Mouse (Mus musculus): ENCODE results near the gene Itga7. TPM values are rescaled to one million over a fixed set of nuclear protein-coding genes. Genes with fewer than 3 reads are reported as not detected.
A peak's percentile ranks its signal among the peaks of the same experiment; 100 is the strongest.

The Itga7 gene
- polyA plus RNA-seq, 1 experiment, result 24.3 TPM

- H3K4me1 ChIP-seq (ENCODE audit: control insufficient read depth, insufficient read depth, low read length), result no peaks in the 10 kb centered on the region
Observed at GRCm38 (mm10) chr10:128910066-128910841, 23.4 kb upstream of the Itga7 start.

GRCm38 (mm10) chr10:128911430-128911829 is 22.2 kb upstream of the Itga7 start:
- no peak overlapping the region for H3K27ac ChIP-seq (ENCODE audit: insufficient read depth, low read length)
- no peaks in the 10 kb centered on the region for H3K4me1 ChIP-seq (ENCODE audit: control insufficient read depth, insufficient read depth, low read length)
- no peak overlapping the region for H3K4me3 ChIP-seq (ENCODE audit: insufficient read depth, low read length)
- TF ChIP-seq POLR2A (IDR thresholded peaks at IDR 0.05; ENCODE audit: extremely low read depth, insufficient read depth, low read length), result no peak
- TF ChIP-seq CTCF (IDR thresholded peaks at IDR 0.05; ENCODE audit: extremely low read depth, insufficient read depth, low read length), result no peak

More at GRCm38 (mm10) chr10:128910066-128910841, 23.4 kb upstream of the Itga7 start:
- peak overlapping the region; percentile 91 for H3K27ac ChIP-seq (ENCODE audit: insufficient read depth, low read length)
- TF ChIP-seq POLR2A (IDR thresholded peaks at IDR 0.05; ENCODE audit: extremely low read depth, insufficient read depth, low read length) (no peak), CTCF (IDR thresholded peaks at IDR 0.05; ENCODE audit: extremely low read depth, insufficient read depth, low read length) (no peak)
- peak overlapping the region; percentile 44 for H3K4me3 ChIP-seq (ENCODE audit: insufficient read depth, low read length)

- Histone ChIP-seq H3K4me1 (ENCODE audit: control insufficient read depth, insufficient read depth, low read length) (no peaks in the 10 kb centered on the region), H3K27ac (ENCODE audit: insufficient read depth, low read length) (no peak overlapping the region), H3K4me3 (ENCODE audit: insufficient read depth, low read length) (no peak overlapping the region)
- TF ChIP-seq CTCF (IDR thresholded peaks at IDR 0.05; ENCODE audit: extremely low read depth, insufficient read depth, low read length) (no peak), POLR2A (IDR thresholded peaks at IDR 0.05; ENCODE audit: extremely low read depth, insufficient read depth, low read length) (no peak)
Observed at GRCm38 (mm10) chr10:128912268-128912667, 21.4 kb upstream of the Itga7 start.

GRCm38 (mm10) chr10:128912791-128913190 is 20.8 kb upstream of the Itga7 start:
- no peak overlapping the region for H3K4me3 ChIP-seq (ENCODE audit: insufficient read depth, low read length)
- no peak overlapping the region for H3K27ac ChIP-seq (ENCODE audit: insufficient read depth, low read length)
- TF ChIP-seq CTCF (IDR thresholded peaks at IDR 0.05; ENCODE audit: extremely low read depth, insufficient read depth, low read length) (no peak), POLR2A (IDR thresholded peaks at IDR 0.05; ENCODE audit: extremely low read depth, insufficient read depth, low read length) (no peak)
- H3K4me1 ChIP-seq (ENCODE audit: control insufficient read depth, insufficient read depth, low read length), result no peaks in the 10 kb centered on the region

- Histone ChIP-seq H3K27ac (ENCODE audit: insufficient read depth, low read length) (no peak overlapping the region), H3K4me1 (ENCODE audit: control insufficient read depth, insufficient read depth, low read length) (no peaks in the 10 kb centered on the region)
- TF ChIP-seq POLR2A (IDR thresholded peaks at IDR 0.05; ENCODE audit: extremely low read depth, insufficient read depth, low read length), result no peak
- peak; percentile 95 for TF ChIP-seq CTCF (IDR thresholded peaks at IDR 0.05; ENCODE audit: extremely low read depth, insufficient read depth, low read length)
Observed at GRCm38 (mm10) chr10:128913219-128913618, 20.4 kb upstream of the Itga7 start.

GRCm38 (mm10) chr10:128913696-128914095 is 19.9 kb upstream of the Itga7 start:
- Histone ChIP-seq H3K27ac (ENCODE audit: insufficient read depth, low read length) (no peak overlapping the region), H3K4me1 (ENCODE audit: control insufficient read depth, insufficient read depth, low read length) (0 out of 2 replicates have a peak, but pooled peaks cover 2% of the 10 kb centered on the region), H3K4me3 (ENCODE audit: insufficient read depth, low read length) (no peak overlapping the region)
- TF ChIP-seq CTCF (IDR thresholded peaks at IDR 0.05; ENCODE audit: extremely low read depth, insufficient read depth, low read length), result no peak
- TF ChIP-seq POLR2A (IDR thresholded peaks at IDR 0.05; ENCODE audit: extremely low read depth, insufficient read depth, low read length), result no peak

More at GRCm38 (mm10) chr10:128913219-128913618, 20.4 kb upstream of the Itga7 start:
- no peak overlapping the region for H3K4me3 ChIP-seq (ENCODE audit: insufficient read depth, low read length)

GRCm38 (mm10) chr10:128915550-128915949 is 18.1 kb upstream of the Itga7 start:
- TF ChIP-seq CTCF (IDR thresholded peaks at IDR 0.05; ENCODE audit: extremely low read depth, insufficient read depth, low read length) (0 out of 2 replicates have a peak, but pooled peaks have one; percentile 8), POLR2A (IDR thresholded peaks at IDR 0.05; ENCODE audit: extremely low read depth, insufficient read depth, low read length) (no peak)
- peaks cover 7% of the 10 kb centered on the region; the same call in 1 of the 2 replicates for H3K4me1 ChIP-seq (ENCODE audit: control insufficient read depth, insufficient read depth, low read length)

GRCm38 (mm10) chr10:128916665-128917064 is 17.0 kb upstream of the Itga7 start:
- TF ChIP-seq POLR2A (IDR thresholded peaks at IDR 0.05; ENCODE audit: extremely low read depth, insufficient read depth, low read length) (no peak), CTCF (IDR thresholded peaks at IDR 0.05; ENCODE audit: extremely low read depth, insufficient read depth, low read length) (no peak)
- H3K27ac ChIP-seq (ENCODE audit: insufficient read depth, low read length), result no peak overlapping the region
- H3K4me1 ChIP-seq (ENCODE audit: control insufficient read depth, insufficient read depth, low read length), result peaks cover 7% of the 10 kb centered on the region; the same call in 1 of the 2 replicates
- no peak overlapping the region for H3K4me3 ChIP-seq (ENCODE audit: insufficient read depth, low read length)

More at GRCm38 (mm10) chr10:128915550-128915949, 18.1 kb upstream of the Itga7 start:
- H3K27ac ChIP-seq (ENCODE audit: insufficient read depth, low read length), result no peak overlapping the region
- no peak overlapping the region for H3K4me3 ChIP-seq (ENCODE audit: insufficient read depth, low read length)

- TF ChIP-seq POLR2A (IDR thresholded peaks at IDR 0.05; ENCODE audit: extremely low read depth, insufficient read depth, low read length) (no peak), CTCF (IDR thresholded peaks at IDR 0.05; ENCODE audit: extremely low read depth, insufficient read depth, low read length) (no peak)
- no peak overlapping the region for H3K27ac ChIP-seq (ENCODE audit: insufficient read depth, low read length)
- H3K4me1 ChIP-seq (ENCODE audit: control insufficient read depth, insufficient read depth, low read length), result peaks cover 14% of the 10 kb centered on the region
- H3K4me3 ChIP-seq (ENCODE audit: insufficient read depth, low read length), result no peak overlapping the region
Observed at GRCm38 (mm10) chr10:128917400-128917799, 16.2 kb upstream of the Itga7 start.

GRCm38 (mm10) chr10:128918246-128918645 is 15.4 kb upstream of the Itga7 start:
- 0 out of 2 replicates have a peak overlapping the region, but pooled peaks have one; percentile 19 for H3K27ac ChIP-seq (ENCODE audit: insufficient read depth, low read length)

More at GRCm38 (mm10) chr10:128918246-128918645, 15.4 kb upstream of the Itga7 start:
- no peak overlapping the region for H3K4me3 ChIP-seq (ENCODE audit: insufficient read depth, low read length)
- TF ChIP-seq CTCF (IDR thresholded peaks at IDR 0.05; ENCODE audit: extremely low read depth, insufficient read depth, low read length), result no peak
- no peak for TF ChIP-seq POLR2A (IDR thresholded peaks at IDR 0.05; ENCODE audit: extremely low read depth, insufficient read depth, low read length)
- H3K4me1 ChIP-seq (ENCODE audit: control insufficient read depth, insufficient read depth, low read length), result peaks cover 15% of the 10 kb centered on the region

All from cortical plate, adult 2 months (tissue).